Mouse (Mus musculus): ENCODE measurements around the gene Dmrta1. TPM values are rescaled to one million over a fixed set of nuclear protein-coding genes. Genes with fewer than 3 reads are reported as not detected.

Dmrta1 gene
- polyA plus RNA-seq (2014; fragmentation: Illumina TruSeq; extraction: RNeasy Lipid Tissue Mini Kit (QIAGEN cat#74804); ENCODE audit: low read depth, low replicate concordance), result 29.0 TPM

GRCm38 (mm10) chr4:89679195-89679594 is at the start of gene Dmrta1:
Gene Dmrta1, plus strand, starts transcription at chr4:89679436.

